Mouse (Mus musculus) heart, adult 2 months (tissue): ENCODE measurements around the gene Ppard. TPM values are rescaled to one million over a fixed set of nuclear protein-coding genes. Genes with fewer than 3 reads are reported as not detected.

Experiments used
- DNase-seq, 2 experiments: peaks; one replicate each; pipeline ENCODE4 v3.0.0; 2021
- H3K27ac ChIP-seq: fragments of 200-600 bp; 2 replicates; pipeline ENCODE4 v1.8.1; 2022
- H3K27me3 ChIP-seq: fragments of 200-500 bp; 2 replicates; pipeline ENCODE4 v1.6.1; 2012; ENCODE audit warnings: mild to moderate bottlenecking, low read length, inconsistent platforms, mixed read lengths; ENCODE audit not compliant: control insufficient read depth, insufficient read depth
- H3K36me3 ChIP-seq: fragments of 200-500 bp; 2 replicates; pipeline ENCODE4 v1.6.1; 2012; ENCODE audit warnings: low read length, inconsistent platforms; ENCODE audit not compliant: control insufficient read depth, insufficient read depth
- H3K4me1 ChIP-seq: fragments of 200-500 bp; 2 replicates; pipeline ENCODE4 v1.6.1; 2011; ENCODE audit warnings: low read length; ENCODE audit not compliant: control insufficient read depth, insufficient read depth
- H3K4me3 ChIP-seq: fragments of 200-600 bp; 2 replicates; pipeline ENCODE4 v1.8.1; 2022
- H3K79me2 ChIP-seq: fragments of 200-500 bp; replicated peaks from 2 replicates; pipeline ENCODE4 v1.6.1; 2012; ENCODE audit warnings: mild to moderate bottlenecking, inconsistent platforms, low read length, moderate library complexity, mixed read lengths; ENCODE audit not compliant: control insufficient read depth, insufficient read depth
- H3K9ac ChIP-seq: fragments of 200-500 bp; 2 replicates; pipeline ENCODE4 v1.6.1; 2012; ENCODE audit warnings: low read depth, mild to moderate bottlenecking, control low read depth, inconsistent platforms, low read length, mixed read lengths
- CTCF ChIP-seq: fragments of 200-600 bp; IDR thresholded peaks from 2 replicates; pipeline ENCODE4 v1.8.1; 2022; ENCODE audit warnings: antibody characterized with exemption, mild to moderate bottlenecking, moderate library complexity
- EP300 ChIP-seq: fragments of 200-500 bp; IDR thresholded peaks from 2 replicates; pipeline ENCODE4 v1.6.1; 2011; ENCODE audit warnings: low read depth, low read length, control low read depth; ENCODE audit not compliant: insufficient read depth
- POLR2A ChIP-seq: fragments of 200-500 bp; IDR thresholded peaks from 2 replicates; pipeline ENCODE4 v1.6.1; 2011; ENCODE audit warnings: mild to moderate bottlenecking, low read depth, low read length, control low read depth; ENCODE audit not compliant: insufficient read depth
- WGBS: fragments of 180-500 bp; shearing (Covaris S2); methylation state at CpG from one replicate; pipeline ENCODE4 v1.1.7; 2018; 5-methylcytosine and 5-hydroxymethylcytosine counted together
- intact Hi-C: fragments of 180-260 bp; cut with DNase I; formaldehyde crosslinking; loops from one replicate; pipeline ENCODE4 v1.15.1; 2025
- polyA plus RNA-seq: library from polyadenylated mRNA; depleted of rRNA; stranded (reverse); fragments of >200 nt; gene quantifications from 2 replicates; pipeline ENCODE4 v1.2.3, GENCODE M21; 2012
- total RNA-seq, 2 experiments: library from RNA; stranded (reverse); gene quantifications; 2 replicates each; pipeline ENCODE4 v1.2.3; 2021

The Ppard gene
- total and polyA plus RNA-seq, 3 experiments: 31.5 to 35.9 (median 33.0) TPM

- no peak overlapping the region for H3K27ac ChIP-seq
- TF ChIP-seq EP300 (no peak), CTCF (no peak), POLR2A (no peak)
These were observed 46.7 kb downstream of the Ppard start for GRCm38 (mm10) chr17:28279236-28279635.

GRCm38 (mm10) chr17:28279780-28280422 is 47.4 kb downstream of the Ppard start:
- Histone ChIP-seq H3K9ac (no peak overlapping the region), H3K4me3 (no peak overlapping the region), H3K27me3 (no peaks in the 10 kb centered on the region), H3K27ac (no peak overlapping the region), H3K4me1 (peaks cover 10% of the 10 kb centered on the region), H3K79me2 (peaks cover 4% of the 10 kb centered on the region; the same call in 1 of the 2 replicates), H3K36me3 (no peaks in the 10 kb centered on the region)
- 55% methylated on average over 15 of the region's 15 CpGs for WGBS
- intact Hi-C loops: no loop called here
- TF ChIP-seq POLR2A (no peak), EP300 (no peak), CTCF (no peak)
- peak; percentile 66 to 74 for DNase-seq

More at GRCm38 (mm10) chr17:28279236-28279635, 46.7 kb downstream of the Ppard start:
- Histone ChIP-seq H3K4me3 (no peak overlapping the region), H3K79me2 (peaks cover 4% of the 10 kb centered on the region; the same call in 1 of the 2 replicates), H3K9ac (no peak overlapping the region), H3K27me3 (no peaks in the 10 kb centered on the region), H3K4me1 (peaks cover 10% of the 10 kb centered on the region), H3K36me3 (no peaks in the 10 kb centered on the region)
- intact Hi-C loops: no loop called here
- DNase-seq: no peak
- WGBS: 55% methylated on average over 4 of the region's 4 CpGs

GRCm38 (mm10) chr17:28280423-28280800 is 47.9 kb downstream of the Ppard start:
- H3K4me1 ChIP-seq: peaks cover 10% of the 10 kb centered on the region
- intact Hi-C loops: no loop called here
- no peak overlapping the region for H3K27ac ChIP-seq
- H3K27me3 ChIP-seq: no peaks in the 10 kb centered on the region
- 55% methylated on average over 7 of the region's 7 CpGs for WGBS
- H3K36me3 ChIP-seq: no peaks in the 10 kb centered on the region
- H3K9ac ChIP-seq: no peak overlapping the region
- no peak for DNase-seq
- peaks cover 4% of the 10 kb centered on the region; the same call in 1 of the 2 replicates for H3K79me2 ChIP-seq
- no peak for TF ChIP-seq POLR2A
- no peak for TF ChIP-seq EP300
- TF ChIP-seq CTCF: no peak
- no peak overlapping the region for H3K4me3 ChIP-seq

- DNase-seq: no peak
- H3K9ac ChIP-seq: no peak overlapping the region
- 36% methylated on average over 5 of the region's 5 CpGs for WGBS
- intact Hi-C loops: no loop called here
- H3K4me1 ChIP-seq: peaks cover 10% of the 10 kb centered on the region
- no peak overlapping the region for H3K27ac ChIP-seq
- no peaks in the 10 kb centered on the region for H3K36me3 ChIP-seq
- H3K79me2 ChIP-seq: peaks cover 4% of the 10 kb centered on the region; the same call in 1 of the 2 replicates
- no peaks in the 10 kb centered on the region for H3K27me3 ChIP-seq
- TF ChIP-seq POLR2A: no peak
- no peak for TF ChIP-seq CTCF
- no peak for TF ChIP-seq EP300
- H3K4me3 ChIP-seq: no peak overlapping the region
These were observed 48.4 kb downstream of the Ppard start for GRCm38 (mm10) chr17:28280831-28281377.

GRCm38 (mm10) chr17:28281866-28282441 is 49.5 kb downstream of the Ppard start:
- Histone ChIP-seq H3K79me2 (peaks cover 4% of the 10 kb centered on the region; the same call in 1 of the 2 replicates), H3K4me1 (peaks cover 10% of the 10 kb centered on the region), H3K27ac (no peak overlapping the region), H3K36me3 (no peaks in the 10 kb centered on the region), H3K4me3 (no peak overlapping the region), H3K27me3 (no peaks in the 10 kb centered on the region), H3K9ac (no peak overlapping the region)
- 88% methylated on average over 7 of the region's 7 CpGs for WGBS
- intact Hi-C loops: no loop called here
- no peak for TF ChIP-seq EP300
- TF ChIP-seq POLR2A: no peak
- no peak for TF ChIP-seq CTCF
- DNase-seq: no peak

GRCm38 (mm10) chr17:28283199-28283598 is 50.7 kb downstream of the Ppard start:
- no peak overlapping the region for H3K4me3 ChIP-seq
- TF ChIP-seq EP300 (no peak), POLR2A (no peak), CTCF (no peak)
- H3K79me2 ChIP-seq: 0 out of 2 replicates have a peak, but pooled peaks cover 1% of the 10 kb centered on the region
- no peak for DNase-seq
- whole genome bisulfite sequencing: 92% methylated on average over 10 of the region's 10 CpGs
- H3K27me3 ChIP-seq: no peaks in the 10 kb centered on the region
- peaks cover 16% of the 10 kb centered on the region for H3K4me1 ChIP-seq
- H3K27ac ChIP-seq: no peak overlapping the region
- no peaks in the 10 kb centered on the region for H3K36me3 ChIP-seq
- intact Hi-C loops: no loop called here
- no peak overlapping the region for H3K9ac ChIP-seq
